ENCODE assay signal across 8 mouse cellular contexts in genomic region chr13:111807596-111808386, GRCm38 (mm10). TPM values are rescaled to one million over a fixed set of nuclear protein-coding genes. Genes with fewer than 3 reads are reported as not detected.
DNase-seq lines count a peak whose midpoint lies in the region; ATAC-seq lines count a peak whose summit lies in the region.

No protein-coding gene starts in this region.

- peak overlapping the region; percentile 98 for H3K9ac ChIP-seq in heart, embryonic 13.5 days

- no peaks in the 10 kb centered on the region for H3K36me3 ChIP-seq in heart, embryonic 13.5 days

- peaks cover 49% of the 10 kb centered on the region for H3K4me1 ChIP-seq in heart, embryonic 13.5 days

- intact Hi-C loops in left cerebral cortex, postnatal 25 days (cut with DNase I), result loop anchor here (5.0 kb wide), 3 partner anchors 95 to 390 kb away; no protein-coding TSS in a partner anchor

- peak; percentile 30; the same call in 1 of the 2 replicates for ATAC-seq in heart, embryonic 13.5 days (ENCODE audit: extremely low read depth, insufficient number of reproducible peaks, low FRiP score, low TSS enrichment)

- H3K27me3 ChIP-seq in heart, embryonic 13.5 days (replicated peaks), result no peaks in the 10 kb centered on the region

- H3K9me3 ChIP-seq in heart, embryonic 13.5 days, result no peaks in the 10 kb centered on the region

- H3K4me3 ChIP-seq in heart, embryonic 13.5 days, result peak overlapping the region; percentile 91

- H3K27ac ChIP-seq in heart, embryonic 13.5 days (replicated peaks), result peak overlapping the region; percentile 98

- WGBS in heart, embryonic 13.5 days, result under 1% methylated on average over 67 of the region's 79 CpGs

- DNase-seq in left cerebral cortex, postnatal 25 days (ENCODE audit: low spot score in 2 of 2), result peak; percentile 16 to 18
- no peak for DNase-seq in left cerebral cortex, adult 8-10 months (ENCODE audit: low spot score in 2 of 2)
- peak; percentile 62 to 68 for DNase-seq in cerebellum, postnatal 10 days
- DNase-seq in liver, result peak; percentile 42
- peak; percentile 63 for DNase-seq in neural tube, embryonic 10.5 days (ENCODE audit: extremely low spot score, low spot score)
- DNase-seq in thymus, postnatal 36 days, result peak; percentile 59 to 71
- DNase-seq in layer of hippocampus, adult 11-12 months (ENCODE audit: low spot score), result no peak

- peak overlapping the region; percentile 90 for H3K4me2 ChIP-seq in heart, embryonic 13.5 days

RNA-seq across cellular contexts. Expression of gene Map3k1, which starts 1.0 kb away (rescaled TPM):
- total RNA-seq in left cerebral cortex, postnatal 25 days (2021), result 10 to 100 TPM in 1 of 2 experiments, 1 to 10 TPM in 1; 8.8 to 10.3 TPM
- 10 to 100 TPM in 3 of 4 experiments, 1 to 10 TPM in 1; 8.5 to 13.2 (median 12.0) TPM for total RNA-seq in left cerebral cortex, adult 8-10 months (2022)
- polyA plus RNA-seq in heart, embryonic 13.5 days (2015; fragmentation: Nextera tagmentation; extraction: Ambion mirVana), result 12.5 and 12.8 TPM in 2 replicates

Comparison
In these comparisons a context has a peak if more than half of its experiments do, and no peak if none do; other contexts are left out.
1. DNase-seq: peak in left cerebral cortex, postnatal 25 days (2 of 2), cerebellum, postnatal 10 days (2 of 2), liver (single experiment), neural tube, embryonic 10.5 days (single experiment) and thymus, postnatal 36 days (2 of 2); none in left cerebral cortex, adult 8-10 months (0 of 2) and layer of hippocampus, adult 11-12 months (single experiment).